Mouse (Mus musculus): ENCODE measurements at regions not wholly inside any gene's neighbourhood (a gene's known extent, or its start where the extent isn't known, plus 50 kb on each side); places are given as distances from the start of the nearest gene placed in this dataset.

DNA sequence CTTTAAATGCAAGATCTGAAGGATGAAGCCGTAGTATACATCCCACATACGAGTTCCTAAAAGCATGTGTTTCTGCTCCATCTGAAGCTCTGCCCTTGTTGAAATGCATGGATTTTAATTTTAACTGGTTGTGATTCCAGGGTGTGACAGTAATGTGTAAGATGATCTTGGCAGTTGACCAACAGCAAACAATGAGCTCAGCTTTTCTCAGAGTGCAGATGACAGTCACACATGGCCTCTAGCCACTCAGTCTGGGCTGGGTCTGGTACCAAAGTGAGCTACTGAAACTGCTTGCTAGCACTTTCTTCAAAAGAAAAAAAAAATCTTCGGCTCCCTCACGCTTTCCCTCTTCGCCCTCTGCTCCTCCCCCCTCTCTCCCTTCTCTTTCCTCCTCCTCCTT, 138.0 kb upstream of the Ctbp2 start:
- no peak for DNase-seq (ENCODE audit: extremely low read depth, low read depth, low spot score)

DNA sequence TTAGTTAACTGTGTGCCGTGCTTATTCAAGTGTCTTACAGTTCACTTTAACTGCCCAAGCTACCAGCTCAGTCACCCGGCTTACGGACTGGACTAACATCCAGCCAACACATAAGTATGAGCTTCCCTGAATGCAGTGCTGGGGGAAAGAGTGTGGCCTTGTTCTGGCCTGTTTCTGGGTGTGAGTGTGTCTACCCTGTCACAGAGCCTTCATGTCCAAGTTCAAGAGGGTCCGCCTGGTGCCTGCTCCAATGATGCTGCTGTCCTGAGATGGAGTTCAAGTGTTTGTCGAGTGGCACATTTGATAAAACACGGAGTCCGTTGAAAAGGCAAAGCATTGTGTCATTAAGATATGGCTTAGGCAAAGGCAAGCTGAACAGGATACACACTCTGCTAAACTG, 135.0 kb upstream of the Ctbp2 start:
- DNase-seq (ENCODE audit: extremely low read depth, low read depth, low spot score): no peak

DNA sequence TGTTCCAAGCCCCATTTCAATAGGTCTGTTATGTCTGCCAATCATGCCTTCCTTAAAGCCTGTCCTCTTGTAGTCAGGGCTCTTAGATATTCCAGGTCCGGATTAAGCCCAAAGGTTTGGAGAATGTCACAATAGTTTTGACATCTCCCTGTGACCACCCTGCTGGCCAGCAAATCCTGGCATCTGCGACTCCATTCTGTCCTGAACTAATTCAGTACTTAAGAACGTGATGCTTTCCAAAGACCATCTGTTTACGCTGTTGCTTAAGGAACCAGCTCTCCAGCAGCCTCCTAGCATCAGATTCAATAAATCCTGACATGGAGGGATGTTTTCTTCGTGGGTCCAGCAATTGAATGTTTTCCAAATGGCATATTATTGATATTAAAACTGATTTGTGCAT, 132.7 kb upstream of the Ctbp2 start:
- DNase-seq (ENCODE audit: extremely low read depth, low read depth, low spot score): no peak

DNA sequence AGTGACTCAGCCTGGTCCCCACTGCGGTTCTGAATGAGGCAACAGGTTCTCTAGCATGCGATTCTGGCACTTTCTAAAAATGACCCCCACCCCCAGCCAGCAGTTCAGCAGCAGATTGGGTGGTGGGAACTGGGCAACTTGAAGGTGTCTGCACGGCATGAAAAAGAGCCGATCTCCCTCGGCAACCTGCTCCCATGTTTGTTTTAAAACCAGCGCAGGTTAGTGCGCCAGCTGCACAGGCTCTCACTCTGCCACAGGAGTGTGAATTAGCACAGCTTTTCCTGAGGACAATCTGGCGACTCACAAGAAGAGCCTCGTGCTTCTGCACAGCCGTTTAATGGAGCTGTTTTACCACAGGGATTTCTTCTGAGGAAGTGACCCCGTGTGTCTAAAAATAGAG, 120.4 kb upstream of the Ctbp2 start:
- DNase-seq (ENCODE audit: extremely low read depth, low read depth, low spot score): no peak

DNA sequence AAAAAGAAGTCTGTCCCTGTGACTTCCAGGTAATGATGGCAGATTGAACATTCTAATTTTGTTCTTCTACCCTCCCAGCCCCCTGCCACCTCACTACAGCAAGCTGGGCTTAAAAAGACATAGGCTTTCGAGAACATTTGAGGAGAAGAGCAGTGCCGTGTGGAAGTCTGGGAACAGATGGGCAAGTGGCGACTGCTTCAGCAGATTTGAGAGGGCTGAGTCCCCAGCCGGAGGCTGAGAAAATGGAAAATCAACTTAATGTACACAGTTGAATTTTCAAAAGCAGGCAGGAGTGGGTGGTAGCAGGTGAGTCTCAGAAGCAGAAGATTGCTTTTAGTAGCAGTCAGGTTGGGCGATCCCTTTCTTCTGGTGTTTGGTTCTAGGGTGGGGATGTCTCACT, 110.2 kb upstream of the Ctbp2 start:
- no peak for DNase-seq (ENCODE audit: extremely low read depth, low read depth, low spot score)

DNA sequence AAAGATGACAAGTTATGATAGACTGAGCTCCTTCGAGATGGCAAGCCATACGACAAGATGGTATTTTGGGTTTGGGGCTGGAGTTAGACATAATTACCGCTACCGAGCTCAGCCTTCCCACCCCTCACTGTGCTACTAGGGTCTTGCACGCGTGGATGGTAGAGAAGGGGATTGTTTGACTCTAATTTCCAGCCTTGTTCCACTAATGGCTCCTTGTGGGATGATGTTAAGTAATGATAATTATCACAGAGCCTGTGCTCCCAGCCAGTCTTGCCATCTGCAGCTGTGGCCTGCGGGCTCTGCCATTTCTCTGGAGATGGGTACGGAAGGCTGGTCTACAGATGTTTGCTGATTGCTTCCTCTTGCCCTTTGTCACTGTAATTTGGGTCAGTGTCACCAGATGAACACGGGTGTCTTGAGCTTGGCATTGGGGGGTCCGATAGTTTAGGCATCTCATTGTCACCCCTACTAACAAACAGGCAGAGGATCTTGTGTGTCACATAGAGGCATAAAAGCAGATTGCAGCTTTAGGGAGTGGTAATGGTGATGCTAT, 108.8 kb upstream of the Ctbp2 start:
- DNase-seq (ENCODE audit: extremely low read depth, low read depth, low spot score): no peak

DNA sequence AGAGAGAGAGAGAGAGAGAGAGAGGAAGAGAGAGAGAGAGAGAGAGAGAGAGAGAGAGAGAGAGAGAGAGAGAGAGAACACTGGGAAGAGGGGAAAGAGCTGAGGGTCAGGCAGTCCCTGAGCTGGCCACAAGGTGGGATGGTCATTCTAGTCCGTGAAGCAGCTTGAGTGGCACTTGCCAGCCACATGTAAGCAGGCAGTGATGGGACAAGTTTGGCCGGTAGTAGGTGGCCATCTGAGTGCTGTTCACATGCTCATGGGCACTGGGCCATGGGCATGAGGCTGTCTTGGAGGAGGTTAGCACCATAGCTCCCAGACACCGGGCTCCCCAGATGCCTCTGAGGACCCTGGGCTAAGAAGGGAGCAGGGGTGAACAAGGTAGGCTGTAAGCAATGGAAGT, 106.7 kb upstream of the Ctbp2 start:
- no peak for DNase-seq (ENCODE audit: extremely low read depth, low read depth, low spot score)

DNA sequence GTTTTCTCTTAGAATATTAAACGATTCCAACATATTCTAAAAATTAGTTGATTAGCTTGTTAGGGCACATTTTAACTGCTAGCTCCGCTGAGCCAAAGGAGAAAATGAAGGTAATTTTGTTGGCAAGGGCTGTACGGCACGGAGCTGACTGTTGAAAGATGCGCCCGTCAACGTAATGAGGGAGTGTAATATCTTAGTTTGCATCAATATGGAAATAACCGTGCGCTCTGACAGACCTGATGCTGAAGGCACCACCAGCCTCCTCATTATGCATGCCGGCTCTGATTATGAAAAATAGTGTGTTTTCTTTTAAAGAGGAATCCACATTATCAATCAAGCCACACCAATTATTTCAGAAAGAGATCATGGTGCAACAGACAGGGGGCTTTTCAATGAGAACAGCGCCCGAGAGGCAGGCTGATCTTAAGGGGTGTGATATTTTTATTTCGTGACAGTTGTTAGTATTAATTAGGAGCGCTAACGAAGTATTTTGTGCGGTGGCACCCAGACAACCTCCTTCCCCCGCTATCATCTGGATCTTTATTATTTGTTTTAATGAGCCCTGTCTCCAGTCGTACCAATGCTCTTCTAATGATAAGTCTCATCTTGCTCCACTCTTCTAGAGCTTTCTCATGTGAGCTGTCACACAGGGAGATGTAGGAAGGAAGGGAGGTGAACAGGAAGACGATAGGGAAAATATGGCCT, 99.9 kb upstream of the Ctbp2 start:
- DNase-seq (ENCODE audit: extremely low read depth, low read depth, low spot score): no peak

DNA sequence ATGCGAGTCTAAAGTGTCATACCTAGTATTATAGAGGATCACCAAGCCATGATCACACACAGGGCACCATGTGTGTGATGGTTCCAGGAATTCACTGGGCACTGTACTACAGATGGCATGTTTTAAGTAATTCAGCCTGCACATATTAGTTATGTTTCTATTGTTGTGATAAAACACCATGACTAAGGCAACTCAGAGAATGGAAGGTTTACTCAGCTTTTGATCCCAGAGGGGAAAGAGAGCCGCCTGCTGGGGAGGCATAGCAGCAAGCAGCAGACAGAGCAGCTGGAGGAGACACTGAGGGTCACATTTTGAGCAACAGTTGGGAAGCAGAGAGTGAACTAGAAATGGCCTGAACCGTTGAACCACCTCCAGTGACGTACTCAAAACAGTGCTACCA, 88.2 kb upstream of the Ctbp2 start:
- no peak for DNase-seq (ENCODE audit: extremely low read depth, low read depth, low spot score)

DNA sequence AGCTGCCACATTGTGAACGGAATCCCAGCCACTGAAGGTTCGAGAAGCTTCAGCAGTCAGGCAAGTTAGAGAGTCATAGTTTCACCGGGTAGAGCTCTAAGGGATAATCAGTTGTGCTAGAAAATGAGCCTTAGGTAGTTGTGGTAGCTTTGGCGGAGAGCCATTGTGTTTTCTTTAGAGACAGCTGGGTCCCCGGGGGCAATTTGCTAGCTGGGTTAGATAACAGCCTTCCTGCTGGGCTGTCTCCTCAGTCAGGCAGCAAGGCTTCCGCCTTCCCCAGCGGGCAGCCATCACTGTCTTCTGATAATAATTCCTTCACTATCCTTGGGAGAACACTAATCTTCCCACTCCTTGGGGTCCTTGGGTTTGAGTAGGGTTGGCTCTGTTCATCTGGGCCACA, 81.5 kb upstream of the Ctbp2 start:
- no peak for DNase-seq (ENCODE audit: extremely low read depth, low read depth, low spot score)

DNA sequence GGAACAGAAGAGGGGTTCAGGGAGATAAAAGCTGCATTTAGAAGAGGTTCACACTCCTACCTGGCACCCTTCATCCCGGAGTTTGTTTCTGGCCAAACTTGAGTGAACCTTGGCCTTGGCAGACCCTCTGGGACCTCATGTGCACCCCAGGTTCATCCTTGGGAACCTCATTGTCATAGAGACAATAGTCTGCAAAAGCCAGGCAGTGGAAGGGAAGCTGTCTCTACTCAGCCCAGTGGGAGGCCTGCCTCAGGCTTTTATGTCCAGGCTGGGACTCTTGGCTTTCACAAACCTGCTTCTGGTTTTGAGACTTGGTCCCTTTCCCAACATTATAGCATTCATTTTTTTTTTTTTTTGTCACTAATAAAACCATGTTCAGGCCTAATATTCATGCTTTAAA, 80.3 kb upstream of the Ctbp2 start:
- DNase-seq (ENCODE audit: extremely low read depth, low read depth, low spot score): no peak

DNA sequence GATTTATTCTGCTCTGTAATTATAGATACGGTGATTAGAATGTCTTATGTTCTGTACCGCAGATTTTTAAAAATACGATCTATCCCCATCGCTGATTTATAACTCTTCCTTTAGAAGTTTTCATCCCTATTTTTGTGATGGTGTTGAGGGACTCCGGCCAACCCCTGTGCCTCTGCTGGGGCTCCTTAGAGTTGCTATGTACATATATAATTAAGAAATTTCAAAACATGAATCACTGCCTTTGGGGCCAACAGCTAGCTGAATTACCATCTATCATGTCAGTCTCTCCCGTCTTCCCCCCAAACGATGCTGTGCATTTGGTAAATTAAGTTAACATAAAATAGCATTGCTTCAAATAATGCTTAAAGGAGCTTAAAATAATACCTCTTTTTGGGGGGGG, 79.8 kb upstream of the Ctbp2 start:
- DNase-seq (ENCODE audit: extremely low read depth, low read depth, low spot score): no peak

DNA sequence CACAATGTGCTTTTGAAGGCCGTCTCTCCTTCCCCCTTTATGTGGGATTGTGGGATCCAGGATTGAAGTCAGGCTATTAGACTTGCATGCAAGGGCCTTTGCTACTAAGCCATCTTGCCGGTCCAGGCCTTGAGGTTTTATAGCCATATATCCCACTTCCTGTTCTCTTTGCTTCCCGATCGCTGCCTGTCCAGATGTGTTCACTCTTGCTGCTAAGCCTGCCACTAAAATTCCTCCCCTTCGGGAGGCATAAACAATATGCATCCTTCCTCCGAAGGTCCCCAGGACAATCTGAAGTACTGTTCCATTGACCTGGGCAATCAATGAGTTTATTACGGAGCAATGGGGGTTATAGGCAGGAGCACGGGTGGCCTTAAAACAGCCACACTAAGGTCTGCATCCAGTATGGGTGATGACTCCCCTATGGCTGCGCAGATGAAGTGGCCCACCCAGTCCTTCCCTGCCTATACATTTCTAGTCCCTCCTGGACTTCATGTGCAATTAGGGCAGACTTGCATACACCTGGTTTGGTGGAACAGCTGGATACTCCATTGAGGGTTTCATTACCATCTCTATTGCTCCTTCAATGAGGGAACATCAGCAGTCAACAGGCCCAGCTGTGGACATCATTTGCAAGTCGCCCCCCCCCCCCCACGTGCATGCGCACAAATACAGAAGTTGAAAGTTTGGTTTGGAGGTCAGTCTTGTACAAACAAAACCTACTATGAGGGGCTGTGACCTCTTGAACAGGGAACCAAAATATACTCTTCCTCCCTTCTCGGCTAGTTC, 78.1 kb upstream of the Ctbp2 start:
- no peak for DNase-seq (ENCODE audit: extremely low read depth, low read depth, low spot score)

DNA sequence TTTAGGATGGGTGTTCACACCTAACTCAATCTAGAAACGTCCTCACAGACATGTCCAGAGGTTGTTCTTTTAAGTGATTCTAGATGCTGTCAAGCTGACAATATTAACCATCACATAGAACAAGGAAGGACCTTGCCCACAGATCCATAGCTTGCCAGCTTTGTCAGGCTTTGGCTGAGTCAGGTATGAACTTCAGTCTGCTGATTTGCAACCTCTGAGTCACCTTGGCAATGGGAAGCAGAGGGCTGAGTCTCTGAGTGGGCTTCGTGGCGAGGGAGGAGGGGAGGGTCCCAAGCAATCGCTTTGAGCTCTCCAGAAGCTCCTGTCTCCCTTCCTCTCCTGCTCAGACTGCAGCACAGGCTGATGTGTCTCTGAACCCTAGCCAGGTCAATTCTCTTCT, 74.9 kb upstream of the Ctbp2 start:
- DNase-seq (ENCODE audit: extremely low read depth, low read depth, low spot score): no peak

DNA sequence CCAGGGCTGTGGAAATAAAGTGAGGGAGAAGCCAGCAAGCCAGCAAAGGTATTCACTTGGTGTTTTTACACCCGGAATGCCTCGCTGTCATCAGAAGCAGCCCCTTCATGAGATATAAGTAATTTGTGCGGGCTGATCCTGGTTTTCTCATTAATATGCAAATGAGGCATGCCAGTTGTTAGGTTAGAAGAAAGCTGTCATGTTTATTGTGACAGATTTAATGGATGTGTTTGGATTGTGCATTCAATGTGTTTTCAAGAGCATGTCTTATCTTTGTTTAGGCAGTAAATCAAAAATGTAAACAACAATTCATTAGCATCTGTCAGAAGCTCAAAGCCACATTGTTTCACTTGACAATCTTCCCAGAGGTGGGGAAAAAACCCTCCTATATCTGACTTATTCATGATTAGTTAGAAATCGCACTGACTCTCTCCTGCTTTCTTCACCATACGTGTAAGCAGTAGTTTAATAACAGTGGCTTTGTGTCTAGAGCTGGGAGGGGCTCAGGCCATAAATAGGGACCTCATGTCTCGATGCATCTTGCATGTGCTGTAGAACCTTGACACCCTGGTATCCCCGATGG, 65.8 kb upstream of the Ctbp2 start:
- DNase-seq (ENCODE audit: extremely low read depth, low read depth, low spot score): no peak

DNA sequence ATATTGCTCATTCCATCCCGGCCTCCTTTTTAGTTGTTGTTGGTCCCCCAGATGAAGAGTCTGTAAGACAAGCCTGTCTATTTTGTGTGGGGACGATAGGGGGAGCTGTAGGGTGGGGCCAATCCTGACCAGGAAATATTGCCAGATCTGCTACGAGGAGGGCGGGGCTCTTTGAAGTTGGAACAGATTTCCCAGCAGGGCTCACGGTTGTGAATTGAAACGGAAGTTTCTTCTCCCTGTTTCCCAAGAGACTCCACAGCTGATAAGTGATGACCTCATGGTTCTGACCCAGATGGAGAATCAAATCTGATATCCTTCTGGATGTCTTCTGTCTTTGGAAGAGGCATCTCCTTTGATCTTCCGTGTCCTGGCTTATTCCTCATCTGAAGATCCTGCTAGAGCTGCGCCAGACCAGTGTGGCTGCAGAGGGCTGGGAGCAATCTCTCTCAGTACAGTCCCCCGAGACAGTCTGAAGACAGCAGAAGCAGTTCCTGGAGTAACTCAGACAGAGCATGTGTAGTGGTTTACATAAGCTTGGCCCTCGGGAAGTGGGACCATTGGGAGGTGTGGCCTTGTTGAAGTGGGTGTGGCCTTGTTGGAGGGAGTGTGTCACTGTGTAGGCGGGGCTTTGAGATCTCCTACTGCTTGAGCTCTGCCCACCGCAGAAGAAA, 61.9 kb upstream of the Ctbp2 start:
- DNase-seq (ENCODE audit: extremely low read depth, low read depth, low spot score): no peak

DNA sequence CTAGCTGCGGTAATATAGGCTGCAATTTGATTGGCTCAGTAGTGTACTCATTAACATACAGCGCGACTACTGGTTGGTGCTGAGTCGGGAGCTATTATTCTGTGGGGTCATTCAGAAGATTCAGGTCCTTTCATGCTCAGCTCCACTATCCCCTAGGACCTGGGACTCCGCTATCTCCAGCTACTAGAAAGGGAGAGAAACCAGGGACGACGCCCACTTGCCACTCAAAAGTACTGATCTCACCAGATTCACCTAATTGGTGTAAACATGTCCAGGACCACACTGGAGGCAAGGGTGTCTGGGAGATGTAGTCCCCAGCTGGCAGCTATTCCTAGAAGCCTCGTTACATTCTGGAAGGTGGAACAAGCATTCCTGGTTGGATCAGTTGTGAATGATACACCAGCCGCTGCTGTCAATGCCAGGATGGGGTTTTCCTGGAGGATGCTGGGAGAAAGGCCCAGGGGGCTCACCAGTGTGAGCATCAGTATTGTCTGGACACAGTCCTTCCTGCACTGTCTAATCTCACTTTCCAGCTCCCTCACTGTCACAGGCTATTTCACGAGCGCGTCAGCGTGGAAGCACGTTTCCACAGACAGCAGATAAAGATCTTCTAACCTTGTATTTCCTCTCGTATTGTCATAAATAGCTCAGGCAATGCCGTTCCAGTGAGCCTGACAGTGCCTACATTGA, 60.9 kb upstream of the Ctbp2 start:
- DNase-seq (ENCODE audit: extremely low read depth, low read depth, low spot score): no peak

DNA sequence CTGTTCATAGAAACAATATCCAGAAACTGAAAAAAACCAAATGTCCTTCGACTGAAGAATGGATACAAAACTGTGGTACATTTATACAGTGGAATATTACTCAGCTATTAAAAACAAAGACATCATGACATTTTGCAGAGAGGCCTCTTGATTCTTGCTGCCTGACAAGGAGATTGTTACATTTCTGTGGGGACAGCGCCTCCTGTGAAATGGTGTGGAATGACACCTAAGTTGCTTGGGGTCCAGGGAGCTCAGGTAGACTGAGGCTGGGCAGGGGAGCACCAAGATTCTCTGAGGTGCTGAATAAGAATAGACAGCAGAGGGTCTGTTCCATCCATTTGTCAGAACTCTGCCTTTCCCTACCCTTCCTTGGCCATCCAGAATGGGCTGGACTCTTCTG, 57.2 kb upstream of the Ctbp2 start:
- DNase-seq (ENCODE audit: extremely low read depth, low read depth, low spot score): no peak

DNA sequence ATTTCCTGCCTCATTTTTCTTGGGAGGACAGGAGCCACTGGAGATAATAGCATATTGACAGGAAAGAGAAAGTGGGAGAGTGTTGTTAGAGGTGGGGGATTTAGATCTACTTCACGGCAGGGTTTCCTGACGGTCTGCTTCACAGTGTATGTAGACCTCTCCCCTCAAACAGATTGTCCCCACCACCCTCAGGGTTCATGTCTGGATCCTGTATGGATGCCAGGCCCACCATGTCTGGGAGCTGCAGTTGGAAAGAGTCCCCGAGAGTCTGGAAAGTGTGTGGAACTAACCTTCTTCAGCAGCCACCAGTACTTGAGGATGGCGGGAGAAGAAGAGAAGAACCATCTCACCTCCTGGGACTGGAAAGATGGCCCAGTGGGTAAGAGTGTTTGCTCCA, 53.0 kb upstream of the Ctbp2 start:
- no peak for DNase-seq (ENCODE audit: extremely low read depth, low read depth, low spot score)

DNA sequence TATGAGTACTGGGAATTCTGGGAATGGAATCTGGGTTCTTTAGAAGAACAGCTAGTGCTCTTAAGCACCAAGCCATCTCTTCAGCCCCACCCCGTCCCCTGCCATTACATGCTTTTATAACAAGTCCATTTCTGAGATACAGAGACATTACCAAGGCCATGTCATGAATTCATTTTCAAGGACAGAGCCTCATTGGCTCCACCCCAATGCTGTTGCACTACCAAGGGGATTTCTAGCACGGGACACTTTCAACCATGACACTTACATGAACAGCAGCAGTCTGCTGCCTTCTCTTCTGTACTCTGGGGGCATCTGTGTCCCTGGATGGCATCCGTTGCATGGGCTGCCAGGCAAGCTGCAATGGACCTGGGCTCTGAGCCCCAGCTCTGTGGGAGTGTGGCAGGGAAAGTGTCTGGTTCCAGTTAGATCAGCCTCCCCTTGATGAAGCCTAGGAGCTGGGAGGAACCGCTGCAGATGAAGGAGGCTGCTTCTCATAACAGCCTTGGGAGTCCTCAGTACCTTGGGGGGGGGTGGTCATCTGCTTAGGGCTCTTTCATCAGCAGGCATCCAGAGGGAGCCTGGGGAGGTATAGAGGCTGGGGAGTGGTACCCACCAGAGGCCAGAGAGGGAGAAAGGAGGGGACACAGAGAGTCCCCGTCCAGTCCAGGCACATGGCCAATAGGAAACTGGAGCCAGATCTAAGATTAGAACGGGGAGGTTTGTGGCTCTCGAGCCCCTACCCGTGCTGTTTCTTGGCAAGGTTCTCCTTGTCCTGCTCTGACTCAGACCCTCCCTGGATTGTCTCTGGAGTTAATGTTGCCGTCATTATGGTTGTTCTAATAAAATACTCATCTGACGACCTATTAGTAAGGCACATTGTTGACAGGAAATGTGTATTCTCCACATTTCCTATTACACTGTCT, 52.4 kb upstream of the Ctbp2 start:
- no peak for DNase-seq (ENCODE audit: extremely low read depth, low read depth, low spot score)
